Mouse (Mus musculus) bone marrow macrophage, adult 2 months (primary cell): ENCODE data around the gene Zfp825.
"Not testable (repeated sequence)": the region's sequence is repeated elsewhere in the genome, so short reads cannot be mapped to it uniquely, and the experiment has no call there.

Experiments
- CTCF ChIP-seq: IDR thresholded peaks from 2 replicates; pipeline ENCODE4 v1.5.1; 2012; ENCODE audit warnings: low read depth, mild to moderate bottlenecking, low read length, moderate library complexity
- POLR2A ChIP-seq: IDR thresholded peaks from 2 replicates; pipeline ENCODE4 v1.6.1; 2012; ENCODE audit warnings: mild to moderate bottlenecking, low read depth, low read length, borderline replicate concordance

- not testable (repeated sequence) for TF ChIP-seq POLR2A, CTCF
These were observed 31.5 kb downstream of the Zfp825 start for GRCm38 (mm10) chr13:74462318-74462698.
